Mouse (Mus musculus) left cerebral cortex, postnatal 10 days (tissue): Measurements from ENCODE around the gene Dop1a. TPM values are rescaled to one million over a fixed set of nuclear protein-coding genes. Genes with fewer than 3 reads are reported as not detected.

Experiments used
- total RNA-seq, 2 experiments: library from RNA; stranded (reverse); gene quantifications; 2 replicates each; pipeline ENCODE4 v1.2.3; 2021

Gene Dop1a
- total RNA-seq, 2 experiments from 2014 or later = 53.4 to 55.1 TPM

Other genes with a start within 250 kb of the Dop1a start
- gene Ube2cbp, start 2.2 kb upstream of the Dop1a start, total RNA-seq = 1 to 10 TPM; 4.4 to 5.9 TPM
- 10 to 100 TPM; 18.1 to 21.7 TPM for gene Pgm3, start 104.7 kb downstream of the Dop1a start, total RNA-seq
- gene Rwdd2a, start 104.8 kb downstream of the Dop1a start, total RNA-seq = 10 to 100 TPM; 41.4 to 42.8 TPM
- gene Me1, start 228.8 kb downstream of the Dop1a start, total RNA-seq = 10 to 100 TPM; 76.3 to 77.7 TPM